Mouse (Mus musculus) liver, postnatal 0 days (tissue): ENCODE results near the gene Duox1.

Source experiments
- CTCF ChIP-seq: sonication (generic); IDR thresholded peaks from 2 replicates; pipeline ENCODE4 v1.5.1; 2016; ENCODE audit warnings: antibody characterized with exemption, low read depth
- EP300 ChIP-seq: IDR thresholded peaks from 2 replicates; pipeline ENCODE4 v1.6.1; 2016; ENCODE audit warnings: antibody characterized with exemption, low read depth, mild to moderate bottlenecking

DNA sequence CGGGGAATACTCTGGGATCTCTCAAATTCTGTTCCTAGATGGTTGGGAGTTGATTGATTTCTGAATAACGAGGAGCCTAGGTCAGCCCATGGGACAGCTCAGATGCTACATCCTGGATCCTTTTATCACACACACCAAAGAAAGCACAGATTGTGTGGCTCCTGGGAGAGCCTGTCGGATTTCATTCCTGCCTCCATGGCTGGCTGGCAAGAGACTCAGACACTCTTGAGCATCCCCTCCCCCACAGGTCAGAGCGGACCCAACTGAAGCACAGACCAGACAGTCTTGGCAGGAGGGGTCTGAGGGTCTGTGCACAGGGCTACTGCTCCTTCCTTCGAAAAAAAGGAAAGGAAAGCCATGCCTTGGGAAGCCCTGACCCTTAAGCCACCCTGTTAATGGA is 51.2 kb downstream of the Duox1 start:
- TF ChIP-seq CTCF = no peak
- no peak for TF ChIP-seq EP300
